Mouse (Mus musculus) testis, adult 2 months (tissue): ENCODE measurements around the gene Timp2.

Source experiments
- CTCF ChIP-seq: fragments of 200-500 bp; IDR thresholded peaks from 2 replicates; pipeline ENCODE4 v1.5.1; 2012; ENCODE audit warnings: low read depth, mild to moderate bottlenecking, inconsistent platforms, low read length, moderate library complexity; ENCODE audit not compliant: control insufficient read depth, insufficient read depth, insufficient replicate concordance
- POLR2A ChIP-seq: fragments of 200-500 bp; IDR thresholded peaks from 2 replicates; pipeline ENCODE4 v1.6.1; 2012; ENCODE audit warnings: low read depth, mild to moderate bottlenecking, inconsistent platforms, low read length, moderate library complexity; ENCODE audit not compliant: control insufficient read depth

GRCm38 (mm10) chr11:118275092-118275491 is 80.4 kb downstream of the Timp2 start:
- no peak for TF ChIP-seq CTCF
- no peak for TF ChIP-seq POLR2A
